Mouse (Mus musculus) MEL (cell line): Measurements from ENCODE around the gene Prkag2. TPM values are rescaled to one million over a fixed set of nuclear protein-coding genes. Genes with fewer than 3 reads are reported as not detected.

ENCODE experiments used
- DNase-seq: peaks from one replicate; pipeline ENCODE4 v3.0.0; 2011; ENCODE audit warnings: low read depth, low spot score
- H3K27ac ChIP-seq: 2 replicates; pipeline ENCODE4 v1.5.1; 2012; ENCODE audit warnings: low read depth, mild to moderate bottlenecking, control low read depth, low read length, moderate library complexity; ENCODE audit not compliant: control insufficient read depth
- H3K27me3 ChIP-seq, 2 experiments: fragments of 150-350 bp in 1 of 2; sonication (generic) in 1 of 2; 2 replicates each; pipeline ENCODE4 v1.6.1; 2012; ENCODE audit warnings: low read length in 2 of 2, mild to moderate bottlenecking in 2 of 2, improper control_type of control experiment in 1 of 2, moderate library complexity in 1 of 2; ENCODE audit not compliant: insufficient read depth in 2 of 2, control insufficient read depth in 1 of 2
- H3K36me3 ChIP-seq, 2 experiments: 2 replicates each; pipeline ENCODE4 v1.6.1; 2012 to 2014; ENCODE audit warnings: low read length in 2 of 2, improper control_type of control experiment in 1 of 2, inconsistent platforms in 1 of 2, mild to moderate bottlenecking in 1 of 2; ENCODE audit not compliant: insufficient read depth in 2 of 2, control insufficient read depth in 1 of 2
- H3K4me1 ChIP-seq, 2 experiments: fragments of 150-350 bp in 1 of 2; sonication (generic) in 1 of 2; 2 replicates each; pipeline ENCODE4 v1.6.1; 2012; ENCODE audit warnings: low read length in 2 of 2, improper control_type of control experiment in 1 of 2, mild to moderate bottlenecking in 1 of 2; ENCODE audit not compliant: insufficient read depth in 2 of 2, control insufficient read depth in 1 of 2
- H3K4me3 ChIP-seq, 2 experiments: fragments of 150-350 bp in 1 of 2; sonication (generic) in 1 of 2; 2 replicates each; pipeline ENCODE4 v1.5.1; 2012; ENCODE audit warnings: low read depth in 2 of 2, low read length in 2 of 2, mild to moderate bottlenecking in 2 of 2, moderate library complexity in 2 of 2, control low read depth in 1 of 2, improper control_type of control experiment in 1 of 2; ENCODE audit not compliant: control insufficient read depth in 1 of 2, insufficient read depth in 1 of 2
- H3K79me2 ChIP-seq: 2 replicates; pipeline ENCODE4 v1.6.1; 2012; ENCODE audit warnings: mild to moderate bottlenecking, low read length, moderate library complexity; ENCODE audit not compliant: control insufficient read depth, poor library complexity, insufficient read depth
- H3K9ac ChIP-seq: 2 replicates; pipeline ENCODE4 v1.6.1; 2012; ENCODE audit warnings: low read depth, mild to moderate bottlenecking, control low read depth, low read length, moderate library complexity; ENCODE audit not compliant: control insufficient read depth, poor library complexity, severe bottlenecking
- H3K9me3 ChIP-seq: fragments of 150-350 bp; sonication (generic); replicated peaks from 2 replicates; pipeline ENCODE4 v1.6.1; 2012; ENCODE audit warnings: mild to moderate bottlenecking, low read length, improper control_type of control experiment, moderate library complexity; ENCODE audit not compliant: insufficient read depth
- CHD1 ChIP-seq: IDR thresholded peaks from 2 replicates; pipeline ENCODE4 v1.6.1; 2012; ENCODE audit warnings: low read depth, mild to moderate bottlenecking, inconsistent platforms, low read length, improper control_type of control experiment
- E2F4 ChIP-seq: IDR thresholded peaks from 2 replicates; pipeline ENCODE4 v1.6.1; 2011; ENCODE audit warnings: low read depth, low read length, improper control_type of control experiment, borderline replicate concordance
- EP300 ChIP-seq, 2 experiments: IDR thresholded peaks; 2 replicates each; pipeline ENCODE4 v1.6.1; 2011; ENCODE audit warnings: improper control_type of control experiment in 2 of 2, low read length in 2 of 2, low read depth in 1 of 2, mild to moderate bottlenecking in 1 of 2
- ETS1 ChIP-seq: IDR thresholded peaks from 2 replicates; pipeline ENCODE4 v1.6.1; 2012; ENCODE audit warnings: low read depth, mild to moderate bottlenecking, inconsistent platforms, low read length, improper control_type of control experiment, moderate library complexity
- GABPA ChIP-seq: IDR thresholded peaks from 2 replicates; pipeline ENCODE4 v1.6.1; 2012; ENCODE audit warnings: low read depth, mild to moderate bottlenecking, inconsistent platforms, low read length, improper control_type of control experiment, moderate library complexity
- JUND ChIP-seq: IDR thresholded peaks from 2 replicates; pipeline ENCODE4 v1.6.1; 2011; ENCODE audit warnings: low read depth, mild to moderate bottlenecking, improper control_type of control experiment, low read length
- KAT2A ChIP-seq: conservative IDR thresholded peaks from 2 replicates; pipeline ENCODE4 v1.6.1; 2012; ENCODE audit warnings: low read depth, low read length, improper control_type of control experiment, inconsistent platforms
- MYB ChIP-seq: IDR thresholded peaks from 2 replicates; pipeline ENCODE4 v1.6.1; 2011; ENCODE audit warnings: mild to moderate bottlenecking, low read depth, low read length, improper control_type of control experiment
- NELFE ChIP-seq: IDR thresholded peaks from 2 replicates; pipeline ENCODE4 v1.6.1; 2011; ENCODE audit warnings: low read depth, low read length, improper control_type of control experiment
- POLR2A ChIP-seq, 2 experiments: IDR thresholded peaks; 2 replicates each; pipeline ENCODE4 v1.6.1; 2011 to 2012; ENCODE audit warnings: low read length in 2 of 2, mild to moderate bottlenecking in 2 of 2, control low read depth in 1 of 2, improper control_type of control experiment in 1 of 2, low read depth in 1 of 2, moderate library complexity in 1 of 2; ENCODE audit not compliant: control insufficient read depth in 1 of 2, insufficient read depth in 1 of 2, poor library complexity in 1 of 2
- POLR2AphosphoS2 ChIP-seq: IDR thresholded peaks from 2 replicates; pipeline ENCODE4 v1.6.1; 2011; ENCODE audit warnings: low read length, improper control_type of control experiment
- POLR2AphosphoS5 ChIP-seq: IDR thresholded peaks from 2 replicates; pipeline ENCODE4 v1.6.1; 2012; ENCODE audit warnings: low read depth, borderline replicate concordance, mild to moderate bottlenecking, inconsistent platforms, low read length, moderate library complexity, mixed read lengths
- RAD21 ChIP-seq: IDR thresholded peaks from 2 replicates; pipeline ENCODE4 v1.6.1; 2011; ENCODE audit warnings: mild to moderate bottlenecking, low read depth, low read length, improper control_type of control experiment
- RCOR1 ChIP-seq: IDR thresholded peaks from 2 replicates; pipeline ENCODE4 v1.6.1; 2012; ENCODE audit warnings: low read depth, mild to moderate bottlenecking, inconsistent platforms, low read length, improper control_type of control experiment
- SMC3 ChIP-seq: IDR thresholded peaks from 2 replicates; pipeline ENCODE4 v1.6.1; 2011; ENCODE audit warnings: low read depth, low read length, improper control_type of control experiment
- TAL1 ChIP-seq: IDR thresholded peaks from 2 replicates; pipeline ENCODE4 v1.6.1; 2012; ENCODE audit warnings: mild to moderate bottlenecking, inconsistent platforms, low read length, moderate library complexity, mixed read lengths
- TBP ChIP-seq: IDR thresholded peaks from 2 replicates; pipeline ENCODE4 v1.8.0; 2011; ENCODE audit warnings: low read depth, low read length, improper control_type of control experiment
- TCF12 ChIP-seq: IDR thresholded peaks from 2 replicates; pipeline ENCODE4 v1.6.1; 2014; ENCODE audit warnings: low read depth, mild to moderate bottlenecking, inconsistent platforms, low read length, improper control_type of control experiment, moderate library complexity
- USF1 ChIP-seq: IDR thresholded peaks from 2 replicates; pipeline ENCODE4 v1.6.1; 2014; ENCODE audit warnings: low read depth, mild to moderate bottlenecking, inconsistent platforms, low read length, improper control_type of control experiment, moderate library complexity
- ZC3H11A ChIP-seq: IDR thresholded peaks from 2 replicates; pipeline ENCODE4 v1.6.1; 2012; ENCODE audit warnings: low read depth, mild to moderate bottlenecking, inconsistent platforms, low read length, improper control_type of control experiment
- ZKSCAN1 ChIP-seq: IDR thresholded peaks from 2 replicates; pipeline ENCODE4 v1.6.1; 2012; ENCODE audit warnings: low read depth, mild to moderate bottlenecking, inconsistent platforms, low read length, improper control_type of control experiment, moderate library complexity
- polyA plus RNA-seq, 2 experiments: library from polyadenylated mRNA; stranded (reverse) in 1 of 2; unstranded in 1 of 2; fragments of >175 nt in 1 of 2; fragments of >200 nt in 1 of 2; gene quantifications; 2 replicates each; pipeline versions ENCODE4 v1.2.1 to v1.2.4; 2012; ENCODE audit warnings: low replicate concordance in 2 of 2, low read depth in 1 of 2; ENCODE audit not compliant: insufficient read length in 2 of 2, insufficient read depth in 1 of 2, missing spikeins in 1 of 2
- total RNA-seq: library from RNA; depleted of rRNA; stranded (reverse); fragments of 300-350 nt; gene quantifications from 2 replicates; pipeline ENCODE4 v1.2.3, GENCODE M21; 2012

The Prkag2 gene
- total and polyA plus RNA-seq, 3 experiments, result 8.0 to 27.9 TPM; not detected in 1

- TF ChIP-seq ZC3H11A (no peak), E2F4 (no peak), POLR2A (IDR thresholded peaks at IDR 0.05; ENCODE audit: control insufficient read depth in 1 of 2, insufficient read depth in 1 of 2, low read depth in 1 of 2, low read length in 2 of 2, poor library complexity in 1 of 2) (no peak), POLR2AphosphoS5 (no peak), ETS1 (no peak), USF1 (no peak), TBP (no peak), GABPA (no peak), TAL1 (no peak), EP300 (IDR thresholded peaks at IDR 0.05; ENCODE audit: low read depth in 1 of 2, low read length in 2 of 2) (no peak), CHD1 (no peak), TCF12 (no peak)
- H3K9me3 ChIP-seq, result no peaks in the 10 kb centered on the region
- no peak overlapping the region for H3K9ac ChIP-seq
- no peaks in the 10 kb centered on the region for H3K79me2 ChIP-seq
- no peak overlapping the region for H3K27ac ChIP-seq
- no peak overlapping the region for H3K4me3 ChIP-seq
- no peaks in the 10 kb centered on the region for H3K27me3 ChIP-seq
- H3K36me3 ChIP-seq, result no peaks in the 10 kb centered on the region
- DNase-seq, result peak; percentile 63
- peaks cover 0 to 4% of the 10 kb centered on the region in 2 experiments; a peak in 1 of 4 replicates for H3K4me1 ChIP-seq
These were observed 181.3 kb downstream of the Prkag2 start for GRCm38 (mm10) chr5:24919155-24919554.

DNA sequence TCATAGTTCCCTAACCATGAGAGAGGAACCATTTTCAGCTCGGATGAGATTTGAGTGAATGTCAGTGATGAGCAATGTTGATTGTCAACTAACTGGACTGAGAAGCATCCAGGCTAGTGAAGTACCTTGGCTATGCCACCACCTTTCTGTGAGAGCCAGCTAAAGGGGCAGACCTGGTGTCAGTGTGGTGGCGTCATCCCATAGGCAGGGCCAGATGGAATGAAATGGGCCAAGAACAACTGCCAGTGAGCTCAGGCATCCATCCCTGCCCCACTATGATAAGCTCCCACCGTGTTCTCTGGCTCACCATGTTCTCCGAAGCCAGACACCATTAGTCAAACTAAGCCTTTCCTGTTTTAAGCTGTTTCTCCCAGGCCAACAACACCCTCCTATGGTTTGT is 183.9 kb downstream of the Prkag2 start:
- no peak overlapping the region for H3K9ac ChIP-seq
- H3K36me3 ChIP-seq, result no peaks in the 10 kb centered on the region
- no peak overlapping the region for H3K4me3 ChIP-seq
- no peaks in the 10 kb centered on the region for H3K27me3 ChIP-seq
- H3K9me3 ChIP-seq, result no peaks in the 10 kb centered on the region
- H3K79me2 ChIP-seq, result no peaks in the 10 kb centered on the region
- no peak for DNase-seq
- H3K27ac ChIP-seq, result no peak overlapping the region
- TF ChIP-seq JUND (no peak), TBP (no peak), SMC3 (no peak), KAT2A (no peak), MYB (no peak), POLR2AphosphoS5 (no peak), POLR2AphosphoS2 (no peak), RCOR1 (no peak), ZKSCAN1 (no peak), RAD21 (no peak), TCF12 (no peak), NELFE (no peak), CHD1 (no peak)
- peaks cover 0 to 4% of the 10 kb centered on the region in 2 experiments; a peak in 1 of 4 replicates for H3K4me1 ChIP-seq
